Mouse (Mus musculus) kidney, embryonic 14.5 days (tissue): ENCODE measurements around the gene Limk2. TPM values are rescaled to one million over a fixed set of nuclear protein-coding genes. Genes with fewer than 3 reads are reported as not detected.

ENCODE experiments used
- ATAC-seq: fragments of 200-750 bp; cut with Nextera tagmentation; 2 replicates; pipeline ENCODE4 v1.8.0; 2017; ENCODE audit warnings: moderate number of reproducible peaks, mild to moderate bottlenecking, moderate TSS enrichment, moderate library complexity; ENCODE audit not compliant: low FRiP score, low TSS enrichment
- H3K27ac ChIP-seq: fragments of 300-500 bp; sonication (generic); 2 replicates; pipeline ENCODE4 v1.5.1; 2014; ENCODE audit warnings: low read depth, mild to moderate bottlenecking, low read length, moderate library complexity, mixed read lengths
- H3K27me3 ChIP-seq: fragments of 300-500 bp; sonication (generic); 2 replicates; pipeline ENCODE4 v1.6.1; 2014; ENCODE audit warnings: mild to moderate bottlenecking, low read length; ENCODE audit not compliant: control insufficient read depth, insufficient read depth
- H3K36me3 ChIP-seq: fragments of 300-500 bp; sonication (generic); 2 replicates; pipeline ENCODE4 v1.6.1; 2014; ENCODE audit warnings: low read length, mixed read lengths; ENCODE audit not compliant: control insufficient read depth, insufficient read depth
- H3K4me1 ChIP-seq: fragments of 300-500 bp; sonication (generic); 2 replicates; pipeline ENCODE4 v1.6.1; 2014; ENCODE audit warnings: low read length, mixed read lengths; ENCODE audit not compliant: control insufficient read depth, insufficient read depth
- H3K4me2 ChIP-seq: fragments of 300-500 bp; sonication (generic); replicated peaks from 2 replicates; pipeline ENCODE4 v1.6.1; 2014; ENCODE audit warnings: low read depth, mild to moderate bottlenecking, low read length
- H3K4me3 ChIP-seq: fragments of 300-500 bp; sonication (generic); 2 replicates; pipeline ENCODE4 v1.5.1; 2014; ENCODE audit warnings: mild to moderate bottlenecking, low read length
- H3K9ac ChIP-seq: fragments of 300-500 bp; sonication (generic); 2 replicates; pipeline ENCODE4 v1.6.1; 2014; ENCODE audit warnings: low read depth, mild to moderate bottlenecking, low read length, moderate library complexity
- H3K9me3 ChIP-seq: fragments of 300-500 bp; sonication (generic); 2 replicates; pipeline ENCODE4 v1.6.1; 2016; ENCODE audit warnings: low read length; ENCODE audit not compliant: control insufficient read depth
- WGBS: fragments of 180-500 bp; shearing (Covaris S2); extraction: QIAGEN DNeasy Blood & Tissue Kit; methylation state at CpG from one replicate; pipeline ENCODE4 v1.1.7; 2014; 5-methylcytosine and 5-hydroxymethylcytosine counted together
- polyA plus RNA-seq: library from polyadenylated mRNA; unstranded; fragments of >200 nt; fragmentation: Nextera tagmentation; extraction: Ambion mirVana; gene quantifications from 2 replicates; pipeline ENCODE4 v1.2.1, GENCODE M21; 2014

The Limk2 gene
- polyA plus RNA-seq, 1 experiment from 2014 or later, result 41.7 TPM

DNA sequence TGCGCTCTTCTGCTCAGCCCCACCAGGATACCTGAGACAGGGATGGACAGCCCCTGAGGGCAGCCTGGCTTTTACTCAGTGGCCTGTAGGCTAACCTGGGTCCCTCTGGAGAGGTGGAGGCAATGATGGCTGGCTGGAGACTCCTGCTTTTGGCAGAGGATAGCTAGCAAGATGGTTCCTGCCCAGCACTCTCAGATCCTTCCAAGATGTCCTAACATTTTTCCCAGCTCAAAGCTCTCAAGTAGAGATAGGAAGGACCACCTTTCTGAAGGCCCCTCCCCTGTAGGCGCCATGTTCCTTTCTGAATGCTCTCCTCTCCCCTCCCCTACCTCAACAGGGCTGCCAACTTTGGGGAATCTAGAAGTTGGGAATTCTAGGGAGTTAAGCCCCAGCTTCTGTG is 114.3 kb downstream of the Limk2 start:
- no peak overlapping the region for H3K4me3 ChIP-seq
- no peak for ATAC-seq
- no peaks in the 10 kb centered on the region for H3K9me3 ChIP-seq
- H3K4me2 ChIP-seq, result no peak overlapping the region
- 96% methylated on average over 2 of the region's 2 CpGs for WGBS
- H3K4me1 ChIP-seq, result peaks cover 12% of the 10 kb centered on the region
- peaks cover 66% of the 10 kb centered on the region for H3K36me3 ChIP-seq
- no peaks in the 10 kb centered on the region for H3K27me3 ChIP-seq
- 0 out of 2 replicates have a peak overlapping the region, but pooled peaks have one; percentile 34 for H3K9ac ChIP-seq
- H3K27ac ChIP-seq, result no peak overlapping the region

Other genes with a start within 250 kb of the Limk2 start
- gene Sfi1, start 215.7 kb downstream of the Limk2 start, polyA plus RNA-seq, result 10.5 and 12.7 TPM in 2 replicates
- 46.8 and 65.8 TPM in 2 replicates for gene Eif4enif1, start 206.8 kb downstream of the Limk2 start, polyA plus RNA-seq
- gene Drg1, start 142.8 kb downstream of the Limk2 start, polyA plus RNA-seq, result 225 and 249 TPM in 2 replicates
- 55.9 and 76.6 TPM in 2 replicates for gene Patz1, start 120.3 kb downstream of the Limk2 start, polyA plus RNA-seq
- gene Pik3ip1, start 78.8 kb downstream of the Limk2 start, polyA plus RNA-seq, result 7.0 and 7.8 TPM in 2 replicates
- 23.6 and 45.2 TPM in 2 replicates for gene Rnf185, start 43.2 kb upstream of the Limk2 start, polyA plus RNA-seq
- gene Pla2g3, start 79.1 kb upstream of the Limk2 start, polyA plus RNA-seq, result 0.39 and 0.77 TPM in 2 replicates
- 0.40 and 0.61 TPM in 2 replicates for gene Inpp5j, start 95.6 kb upstream of the Limk2 start, polyA plus RNA-seq
- gene Selenom, start 105.5 kb upstream of the Limk2 start, polyA plus RNA-seq, result 82.1 and 107 TPM in 2 replicates
- 51.8 and 70.7 TPM in 2 replicates for gene Smtn, start 131.4 kb upstream of the Limk2 start, polyA plus RNA-seq
- 18.2 and 23.7 TPM in 2 replicates for gene Morc2a, start 240.0 kb upstream of the Limk2 start, polyA plus RNA-seq